In genomic region chr10:128921883-128922821, GRCm38 (mm10) we compare ENCODE assay signal across 8 mouse cellular contexts. TPM values are rescaled to one million over a fixed set of nuclear protein-coding genes. Genes with fewer than 3 reads are reported as not detected.
A peak's percentile ranks its signal among the peaks of the same experiment; 100 is the strongest.
DNase-seq lines count a peak whose midpoint lies in the region; ATAC-seq lines count a peak whose summit lies in the region.

No protein-coding gene starts in this region.

- no peak for ATAC-seq in lung, embryonic 15.5 days (ENCODE audit: borderline replicate concordance, extremely low read depth, low FRiP score, low TSS enrichment)
- no peak for ATAC-seq in heart, embryonic 16.5 days (replicated peaks; ENCODE audit: extremely low read depth, insufficient read depth, low FRiP score)

- H3K27ac ChIP-seq in lung, embryonic 15.5 days: peak overlapping the region; percentile 97
- H3K27ac ChIP-seq in heart, embryonic 16.5 days (ENCODE audit: low read length): peak overlapping the region; percentile 97
- H3K27ac ChIP-seq in midbrain, embryonic 10.5 days (replicated peaks): peak overlapping the region; percentile 93

- no peaks in the 10 kb centered on the region for H3K9me3 ChIP-seq in lung, embryonic 15.5 days
- no peaks in the 10 kb centered on the region for H3K9me3 ChIP-seq in heart, embryonic 16.5 days (replicated peaks; ENCODE audit: control insufficient read depth, low read length)
- no peaks in the 10 kb centered on the region for H3K9me3 ChIP-seq in midbrain, embryonic 10.5 days (replicated peaks)

- peak overlapping the region; percentile 86 for H3K4me3 ChIP-seq in lung, embryonic 15.5 days
- peak overlapping the region; percentile 88 for H3K4me3 ChIP-seq in heart, embryonic 16.5 days (ENCODE audit: low read length)
- H3K4me3 ChIP-seq in midbrain, embryonic 10.5 days: peak overlapping the region; percentile 94

- 64% methylated on average over 16 of the region's 16 CpGs for WGBS in lung, embryonic 15.5 days
- WGBS in heart, embryonic 16.5 days: 60% methylated on average over 16 of the region's 16 CpGs
- WGBS in midbrain, embryonic 10.5 days: 76% methylated on average over 16 of the region's 16 CpGs

- H3K4me2 ChIP-seq in lung, embryonic 15.5 days: peak overlapping the region; percentile 88
- peak overlapping the region; percentile 73 for H3K4me2 ChIP-seq in heart, embryonic 16.5 days (ENCODE audit: low read depth, low read length)

- H3K36me3 ChIP-seq in lung, embryonic 15.5 days: peaks cover 17% of the 10 kb centered on the region
- H3K36me3 ChIP-seq in heart, embryonic 16.5 days (ENCODE audit: control insufficient read depth, insufficient read depth): peaks cover 3% of the 10 kb centered on the region; the same call in 1 of the 2 replicates
- H3K36me3 ChIP-seq in midbrain, embryonic 10.5 days: peaks cover 14% of the 10 kb centered on the region

- H3K4me1 ChIP-seq in lung, embryonic 15.5 days: peaks cover 47% of the 10 kb centered on the region
- peaks cover 28% of the 10 kb centered on the region for H3K4me1 ChIP-seq in heart, embryonic 16.5 days (ENCODE audit: control insufficient read depth, insufficient read depth, low read length)
- peaks cover 54% of the 10 kb centered on the region for H3K4me1 ChIP-seq in midbrain, embryonic 10.5 days

- H3K9ac ChIP-seq in lung, embryonic 15.5 days: peak overlapping the region; percentile 86; the same call in 1 of the 2 replicates
- H3K9ac ChIP-seq in heart, embryonic 16.5 days (ENCODE audit: low read length): peak overlapping the region; percentile 91

- peaks cover 4% of the 10 kb centered on the region; the same call in 1 of the 2 replicates for H3K27me3 ChIP-seq in lung, embryonic 15.5 days
- no peaks in the 10 kb centered on the region for H3K27me3 ChIP-seq in heart, embryonic 16.5 days (ENCODE audit: control insufficient read depth, insufficient read depth, low read length)
- no peaks in the 10 kb centered on the region for H3K27me3 ChIP-seq in midbrain, embryonic 10.5 days (ENCODE audit: low read depth, poor library complexity, severe bottlenecking)

- peak; percentile 80 to 86 for DNase-seq in adrenal gland, adult (ENCODE audit: inconsistent age in 2 of 2, low spot score in 1 of 2)
- DNase-seq in adrenal gland, postnatal 4 days (ENCODE audit: low spot score in 2 of 2): no peak
- DNase-seq in lung, postnatal 36 days: no peak
- DNase-seq in midbrain, embryonic 10.5 days (ENCODE audit: low spot score): no peak
- DNase-seq in ovary, postnatal 10 days (ENCODE audit: low spot score): no peak
- DNase-seq in yolk sac, embryonic 10.5 days (ENCODE audit: low spot score): no peak

RNA-seq across cellular contexts. Expression of gene Rdh5, which starts 0.5 kb away (rescaled TPM):
- total RNA-seq in adrenal gland, postnatal 4 days (2021): 10 to 100 TPM; 13.5 to 24.2 TPM
- polyA plus RNA-seq in lung, embryonic 15.5 days (2015; fragmentation: Nextera tagmentation; extraction: Ambion mirVana): 12.5 and 17.3 TPM in 2 replicates
- 13.0 and 14.6 TPM in 2 replicates for polyA plus RNA-seq in heart, embryonic 16.5 days (2015; fragmentation: Nextera tagmentation; extraction: Ambion mirVana)
- 13.3 and 14.9 TPM in 2 replicates for polyA plus RNA-seq in midbrain, embryonic 10.5 days (2016; fragmentation: Nextera tagmentation; extraction: Ambion mirVana)

RNA-seq across cellular contexts. Expression of gene Bloc1s1, which starts 1.7 kb away (rescaled TPM):
- total RNA-seq in adrenal gland, postnatal 4 days (2021): 100 to 1,000 TPM; 158 to 168 TPM
- polyA plus RNA-seq in lung, embryonic 15.5 days (2015; fragmentation: Nextera tagmentation; extraction: Ambion mirVana): 186 and 195 TPM in 2 replicates
- polyA plus RNA-seq in heart, embryonic 16.5 days (2015; fragmentation: Nextera tagmentation; extraction: Ambion mirVana): 224 and 225 TPM in 2 replicates
- polyA plus RNA-seq in midbrain, embryonic 10.5 days (2016; fragmentation: Nextera tagmentation; extraction: Ambion mirVana): 216 and 236 TPM in 2 replicates

RNA-seq across cellular contexts. Expression of gene Itga7, which starts 11.5 kb away (rescaled TPM):
- total RNA-seq in adrenal gland, postnatal 4 days (2021): 10 to 100 TPM; 13.9 to 17.2 TPM
- polyA plus RNA-seq in lung, embryonic 15.5 days (2015; fragmentation: Nextera tagmentation; extraction: Ambion mirVana): 5.0 TPM in 2 replicates
- polyA plus RNA-seq in heart, embryonic 16.5 days (2015; fragmentation: Nextera tagmentation; extraction: Ambion mirVana): 10.3 and 11.9 TPM in 2 replicates
- 1.7 and 1.9 TPM in 2 replicates for polyA plus RNA-seq in midbrain, embryonic 10.5 days (2016; fragmentation: Nextera tagmentation; extraction: Ambion mirVana)

RNA-seq across cellular contexts. Expression of gene Cd63, which starts 21.4 kb away (rescaled TPM):
- total RNA-seq in adrenal gland, postnatal 4 days (2021): 100 to 1,000 TPM; 304 to 317 TPM
- 552 and 585 TPM in 2 replicates for polyA plus RNA-seq in lung, embryonic 15.5 days (2015; fragmentation: Nextera tagmentation; extraction: Ambion mirVana)
- polyA plus RNA-seq in heart, embryonic 16.5 days (2015; fragmentation: Nextera tagmentation; extraction: Ambion mirVana): 402 and 430 TPM in 2 replicates
- 195 and 196 TPM in 2 replicates for polyA plus RNA-seq in midbrain, embryonic 10.5 days (2016; fragmentation: Nextera tagmentation; extraction: Ambion mirVana)

RNA-seq across cellular contexts. Expression of gene Gdf11, which starts 30.6 kb away (rescaled TPM):
- 1 to 10 TPM; 5.1 to 8.9 TPM for total RNA-seq in adrenal gland, postnatal 4 days (2021)
- 3.7 and 4.8 TPM in 2 replicates for polyA plus RNA-seq in lung, embryonic 15.5 days (2015; fragmentation: Nextera tagmentation; extraction: Ambion mirVana)
- 1.7 and 2.0 TPM in 2 replicates for polyA plus RNA-seq in heart, embryonic 16.5 days (2015; fragmentation: Nextera tagmentation; extraction: Ambion mirVana)
- polyA plus RNA-seq in midbrain, embryonic 10.5 days (2016; fragmentation: Nextera tagmentation; extraction: Ambion mirVana): 9.5 and 10.5 TPM in 2 replicates

Comparison
In these comparisons a context has a peak if more than half of its experiments do, and no peak if none do; other contexts are left out.
1. DNase-seq: peak in adrenal gland, adult (2 of 2); none in adrenal gland, postnatal 4 days (0 of 2), lung, postnatal 36 days (single experiment), midbrain, embryonic 10.5 days (single experiment), ovary, postnatal 10 days (single experiment) and yolk sac, embryonic 10.5 days (single experiment).
2. Peak in every context shown above with its lines, with median percentiles within 50 percentile points of each other: H3K27ac ChIP-seq and H3K4me3 ChIP-seq.